Comparison of ENCODE assay signal across 20 mouse cellular contexts in the genomic region with DNA sequence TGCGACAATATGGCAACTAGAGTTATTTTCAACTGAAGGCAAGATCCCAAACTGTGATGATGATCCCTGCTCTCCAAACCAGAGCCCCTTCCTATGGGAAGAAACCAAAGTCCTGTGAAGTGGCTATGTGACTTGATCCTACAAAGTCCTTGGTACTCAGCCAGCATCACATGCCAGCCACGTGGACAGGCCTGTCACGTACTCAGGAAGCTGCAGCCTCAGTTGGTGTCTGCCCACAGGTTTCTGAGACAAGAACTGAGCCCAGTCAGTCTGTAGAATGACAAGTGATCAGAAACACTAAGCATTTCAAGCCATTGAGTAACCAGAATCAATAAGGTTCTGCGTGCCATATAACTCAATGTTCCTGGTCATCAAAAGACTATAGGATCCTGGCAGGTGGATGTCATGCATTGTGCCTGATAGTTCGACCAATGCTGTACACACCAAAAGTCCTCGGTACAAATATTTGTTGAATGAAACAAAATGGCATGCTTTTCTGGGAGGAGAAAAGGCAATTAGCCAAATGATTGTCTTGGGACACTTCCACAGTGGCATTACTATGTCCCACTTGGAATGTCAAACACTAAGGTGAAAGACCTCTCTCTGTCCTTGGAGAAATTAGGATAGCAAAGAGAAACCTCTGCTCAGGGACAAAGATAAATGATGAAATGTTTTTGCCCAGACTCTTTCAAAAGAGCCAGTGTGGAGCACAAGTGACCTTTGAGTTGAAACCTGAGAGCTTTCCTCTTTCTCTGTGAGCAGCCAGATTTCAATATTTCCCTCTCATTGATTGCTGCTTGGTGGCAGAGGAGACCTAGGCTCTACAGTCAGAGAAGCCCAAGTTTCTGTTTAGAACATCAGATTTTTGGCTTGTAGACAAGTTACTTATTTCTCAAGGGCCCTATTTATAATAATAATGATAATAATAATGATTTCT.
"Had no signal": no experiment of that assay in that cellular context is flagged by ENCODE, and none has a peak within 500 bp of the region (broad histone marks: within the 10 kb centered on the region; RNA-seq: fewer than 3 reads in every experiment).

No protein-coding gene starts in this region.

- H3K4me2 ChIP-seq: midbrain, embryonic 13.5 days; neural tube, embryonic 13.5 days; stomach, embryonic 15.5 days had no signal

- H3K27me3 ChIP-seq: megakaryocyte, embryonic 14.5 days; midbrain, embryonic 13.5 days; neural tube, embryonic 13.5 days; stomach, embryonic 15.5 days had no signal

- H3K9ac ChIP-seq: midbrain, embryonic 13.5 days; neural tube, embryonic 13.5 days; stomach, embryonic 15.5 days had no signal

- H3K4me1 ChIP-seq: neural tube, embryonic 13.5 days; stomach, embryonic 15.5 days had no signal

- ATAC-seq: inflammation-experienced regulatory T-cells, adult 6 months; intestine, embryonic 16.5 days; midbrain, embryonic 13.5 days; midbrain, embryonic 16.5 days had no signal

- H3K36me3 ChIP-seq: midbrain, embryonic 10.5 days; midbrain, embryonic 13.5 days; neural tube, embryonic 13.5 days; stomach, embryonic 15.5 days had no signal

- H3K9me3 ChIP-seq: megakaryocyte, embryonic 14.5 days; midbrain, embryonic 10.5 days; midbrain, embryonic 13.5 days; neural tube, embryonic 13.5 days; stomach, embryonic 15.5 days had no signal

- DNase-seq: kidney, adult 18-20 months; kidney, adult 9 months; kidney, postnatal 25 days; layer of hippocampus, adult 9-11 months; lung, adult 2 months; retina, postnatal 1 day; right cerebral cortex, postnatal 25 days; spleen, adult 18-20 months; thymus, postnatal 25 days had no signal

- H3K4me3 ChIP-seq: layer of hippocampus, adult 2 months; megakaryocyte, embryonic 14.5 days; midbrain, embryonic 10.5 days; midbrain, embryonic 13.5 days; myocyte; neural tube, embryonic 13.5 days; stomach, embryonic 15.5 days had no signal

- H3K27ac ChIP-seq: layer of hippocampus, adult 2 months; macrophage; midbrain, embryonic 10.5 days; midbrain, embryonic 13.5 days; neural tube, embryonic 13.5 days; stomach, embryonic 15.5 days had no signal
